Mouse (Mus musculus) neural tube, embryonic 14.5 days (tissue): ENCODE measurements at regions not wholly inside any gene's neighbourhood (a gene's known extent, or its start where the extent isn't known, plus 50 kb on each side); places are given as distances from the start of the nearest gene placed in this dataset.
A peak's percentile ranks its signal among the peaks of the same experiment; 100 is the strongest.

Experiments used
- ATAC-seq: fragments of 200-750 bp; cut with Nextera tagmentation; 2 replicates; pipeline ENCODE4 v1.8.0; 2017; ENCODE audit warnings: low read depth, mild to moderate bottlenecking, moderate TSS enrichment, moderate library complexity
- H3K27ac ChIP-seq: fragments of 300-500 bp; sonication (generic); 2 replicates; pipeline ENCODE4 v1.5.1; 2014; ENCODE audit warnings: low read depth, mild to moderate bottlenecking, control low read depth, low read length, moderate library complexity, mixed read lengths
- H3K27me3 ChIP-seq: fragments of 300-500 bp; sonication (generic); 2 replicates; pipeline ENCODE4 v1.6.1; 2014; ENCODE audit warnings: low read length; ENCODE audit not compliant: control insufficient read depth, insufficient read depth
- H3K36me3 ChIP-seq: fragments of 300-500 bp; sonication (generic); 2 replicates; pipeline ENCODE4 v1.6.1; 2014; ENCODE audit warnings: low read length, mixed read lengths; ENCODE audit not compliant: control insufficient read depth, insufficient read depth
- H3K4me1 ChIP-seq: fragments of 300-500 bp; sonication (generic); 2 replicates; pipeline ENCODE4 v1.6.1; 2014; ENCODE audit warnings: low read length; ENCODE audit not compliant: control insufficient read depth, insufficient read depth
- H3K4me2 ChIP-seq: fragments of 300-500 bp; sonication (generic); 2 replicates; pipeline ENCODE4 v1.6.1; 2014; ENCODE audit warnings: mild to moderate bottlenecking, low read depth, low read length, control low read depth
- H3K4me3 ChIP-seq: fragments of 300-500 bp; sonication (generic); 2 replicates; pipeline ENCODE4 v1.5.1; 2014; ENCODE audit warnings: low read depth, low read length, control low read depth, mixed read lengths
- H3K9ac ChIP-seq: fragments of 300-500 bp; sonication (generic); replicated peaks from 2 replicates; pipeline ENCODE4 v1.6.1; 2014; ENCODE audit warnings: low read depth, mild to moderate bottlenecking, control low read depth, low read length, mixed read lengths
- H3K9me3 ChIP-seq: fragments of 300-500 bp; sonication (generic); 2 replicates; pipeline ENCODE4 v1.6.1; 2016; ENCODE audit warnings: low read length; ENCODE audit not compliant: control insufficient read depth
- WGBS: fragments of 180-500 bp; shearing (Covaris S2); extraction: QIAGEN DNeasy Blood & Tissue Kit; methylation state at CpG from one replicate; pipeline ENCODE4 v1.1.7; 2014; 5-methylcytosine and 5-hydroxymethylcytosine counted together

- no peaks in the 10 kb centered on the region for H3K27me3 ChIP-seq
- H3K4me3 ChIP-seq: no peak overlapping the region
- no peak for ATAC-seq
- no peak overlapping the region for H3K9ac ChIP-seq
- H3K27ac ChIP-seq: peak overlapping the region; percentile 39; the same call in 1 of the 2 replicates
- no peaks in the 10 kb centered on the region for H3K36me3 ChIP-seq
- WGBS: 69% methylated on average over 6 of the region's 6 CpGs
- no peaks in the 10 kb centered on the region for H3K9me3 ChIP-seq
- H3K4me2 ChIP-seq: no peak overlapping the region
- H3K4me1 ChIP-seq: no peaks in the 10 kb centered on the region; the same call in 1 of the 2 replicates
These were observed 1014.3 kb downstream of the Adgrl2 start for GRCm38 (mm10) chr3:147976069-147976468.

GRCm38 (mm10) chr3:147975500-147975899 is 1014.9 kb downstream of the Adgrl2 start:
- no peaks in the 10 kb centered on the region for H3K9me3 ChIP-seq
- no peaks in the 10 kb centered on the region for H3K36me3 ChIP-seq
- H3K4me1 ChIP-seq: no peaks in the 10 kb centered on the region; the same call in 1 of the 2 replicates
- no peak for ATAC-seq
- no peak overlapping the region for H3K4me2 ChIP-seq
- no peaks in the 10 kb centered on the region for H3K27me3 ChIP-seq
- H3K27ac ChIP-seq: no peak overlapping the region
- 86% methylated on average over 10 of the region's 10 CpGs for WGBS
- no peak overlapping the region for H3K4me3 ChIP-seq
- H3K9ac ChIP-seq: no peak overlapping the region

GRCm38 (mm10) chr3:147974515-147974914 is 1015.8 kb downstream of the Adgrl2 start:
- 72% methylated on average over 8 of the region's 8 CpGs for WGBS
- H3K27me3 ChIP-seq: no peaks in the 10 kb centered on the region

GRCm38 (mm10) chr3:147968271-147968670 is 1022.1 kb downstream of the Adgrl2 start:
- 60% methylated on average over 11 of the region's 11 CpGs for WGBS
- Histone ChIP-seq H3K27ac (no peak overlapping the region), H3K9me3 (no peaks in the 10 kb centered on the region), H3K4me1 (0 out of 2 replicates have a peak, but pooled peaks cover 3% of the 10 kb centered on the region), H3K4me2 (no peak overlapping the region), H3K36me3 (no peaks in the 10 kb centered on the region), H3K4me3 (no peak overlapping the region), H3K27me3 (no peaks in the 10 kb centered on the region), H3K9ac (no peak overlapping the region)
- ATAC-seq: no peak

More at GRCm38 (mm10) chr3:147974515-147974914, 1015.8 kb downstream of the Adgrl2 start:
- no peaks in the 10 kb centered on the region for H3K36me3 ChIP-seq
- H3K9ac ChIP-seq: no peak overlapping the region
- H3K4me3 ChIP-seq: no peak overlapping the region
- no peaks in the 10 kb centered on the region for H3K9me3 ChIP-seq
- H3K4me2 ChIP-seq: no peak overlapping the region
- no peak overlapping the region for H3K27ac ChIP-seq
- H3K4me1 ChIP-seq: no peaks in the 10 kb centered on the region; the same call in 1 of the 2 replicates
- ATAC-seq: no peak

- Histone ChIP-seq H3K36me3 (no peaks in the 10 kb centered on the region), H3K9ac (no peak overlapping the region), H3K27ac (peak overlapping the region; percentile 34; the same call in 1 of the 2 replicates), H3K4me3 (no peak overlapping the region), H3K9me3 (no peaks in the 10 kb centered on the region), H3K4me1 (0 out of 2 replicates have a peak, but pooled peaks cover 3% of the 10 kb centered on the region), H3K4me2 (no peak overlapping the region), H3K27me3 (no peaks in the 10 kb centered on the region)
- WGBS: 21% methylated on average over 9 of the region's 9 CpGs
- peak; percentile 46; the same call in 1 of the 2 replicates for ATAC-seq
These were observed 1022.5 kb downstream of the Adgrl2 start for GRCm38 (mm10) chr3:147967866-147968265.

GRCm38 (mm10) chr3:147967261-147967660 is 1023.1 kb downstream of the Adgrl2 start:
- H3K27ac ChIP-seq: no peak overlapping the region; the same call in 1 of the 2 replicates
- H3K4me3 ChIP-seq: no peak overlapping the region
- no peaks in the 10 kb centered on the region for H3K36me3 ChIP-seq
- 0 out of 2 replicates have a peak, but pooled peaks have one; percentile 69 for ATAC-seq
- H3K9me3 ChIP-seq: no peaks in the 10 kb centered on the region
- no peaks in the 10 kb centered on the region for H3K27me3 ChIP-seq
- H3K4me2 ChIP-seq: no peak overlapping the region
- WGBS: 66% methylated on average over 3 of the region's 3 CpGs
- H3K9ac ChIP-seq: no peak overlapping the region
- 0 out of 2 replicates have a peak, but pooled peaks cover 3% of the 10 kb centered on the region for H3K4me1 ChIP-seq

- H3K4me2 ChIP-seq: no peak overlapping the region
- H3K9me3 ChIP-seq: no peaks in the 10 kb centered on the region
- H3K9ac ChIP-seq: no peak overlapping the region
- H3K27ac ChIP-seq: no peak overlapping the region
- ATAC-seq: no peak
- 0 out of 2 replicates have a peak, but pooled peaks cover 3% of the 10 kb centered on the region for H3K4me1 ChIP-seq
- H3K4me3 ChIP-seq: no peak overlapping the region
- H3K36me3 ChIP-seq: no peaks in the 10 kb centered on the region
- no peaks in the 10 kb centered on the region for H3K27me3 ChIP-seq
- 84% methylated on average over 8 of the region's 8 CpGs for WGBS
These were observed 1023.5 kb downstream of the Adgrl2 start for GRCm38 (mm10) chr3:147966827-147967226.

- no peak overlapping the region for H3K27ac ChIP-seq
- H3K4me2 ChIP-seq: no peak overlapping the region
- no peak for ATAC-seq
- H3K27me3 ChIP-seq: no peaks in the 10 kb centered on the region
- H3K4me1 ChIP-seq: 0 out of 2 replicates have a peak, but pooled peaks cover 3% of the 10 kb centered on the region
- H3K9me3 ChIP-seq: no peaks in the 10 kb centered on the region
- WGBS: 49% methylated on average over 12 of the region's 12 CpGs
- H3K36me3 ChIP-seq: no peaks in the 10 kb centered on the region
- no peak overlapping the region for H3K9ac ChIP-seq
- H3K4me3 ChIP-seq: no peak overlapping the region
These were observed 1024.0 kb downstream of the Adgrl2 start for GRCm38 (mm10) chr3:147966379-147966778.

GRCm38 (mm10) chr3:147963698-147964476 is 1026.5 kb downstream of the Adgrl2 start:
- Histone ChIP-seq H3K9ac (no peak overlapping the region), H3K4me3 (no peak overlapping the region), H3K4me2 (no peak overlapping the region), H3K27ac (no peak overlapping the region), H3K9me3 (no peaks in the 10 kb centered on the region), H3K36me3 (no peaks in the 10 kb centered on the region), H3K27me3 (no peaks in the 10 kb centered on the region), H3K4me1 (0 out of 2 replicates have a peak, but pooled peaks cover 3% of the 10 kb centered on the region)
- ATAC-seq: no peak
- 20% methylated on average over 13 of the region's 13 CpGs for WGBS
